Comparison of ENCODE assay signal across 7 mouse cellular contexts in genomic region chr9:66611478-66612093, GRCm38 (mm10). TPM values are rescaled to one million over a fixed set of nuclear protein-coding genes. Genes with fewer than 3 reads are reported as not detected.
DNase-seq lines count a peak whose midpoint lies in the region; ATAC-seq and TF ChIP-seq lines count a peak whose summit lies in the region.

No protein-coding gene starts in this region.

- ATAC-seq in embryonic facial prominence, embryonic 12.5 days (ENCODE audit: insufficient number of reproducible peaks, insufficient read depth, low FRiP score, low TSS enrichment) = 0 out of 2 replicates have a peak, but pooled peaks have one; percentile 56
- peak; percentile 71; the same call in 1 of the 2 replicates for ATAC-seq in limb, embryonic 14.5 days (ENCODE audit: low FRiP score, low read depth)
- ATAC-seq in midbrain, postnatal 0 days (ENCODE audit: low FRiP score) = peak; percentile 31; the same call in 1 of the 2 replicates

- peaks cover 9% of the 10 kb centered on the region; the same call in 1 of the 2 replicates for H3K4me1 ChIP-seq in embryonic facial prominence, embryonic 12.5 days
- 0 out of 2 replicates have a peak, but pooled peaks cover 3% of the 10 kb centered on the region for H3K4me1 ChIP-seq in limb, embryonic 14.5 days (ENCODE audit: control insufficient read depth, insufficient read depth, low read length)
- H3K4me1 ChIP-seq in midbrain, postnatal 0 days (ENCODE audit: insufficient read depth, low read length) = no peaks in the 10 kb centered on the region

- no peaks in the 10 kb centered on the region for H3K9me3 ChIP-seq in embryonic facial prominence, embryonic 12.5 days
- H3K9me3 ChIP-seq in limb, embryonic 14.5 days (ENCODE audit: control insufficient read depth, low read length) = no peaks in the 10 kb centered on the region
- no peaks in the 10 kb centered on the region for H3K9me3 ChIP-seq in midbrain, postnatal 0 days (ENCODE audit: low read length)

- peak overlapping the region; percentile 36 for H3K4me2 ChIP-seq in embryonic facial prominence, embryonic 12.5 days (replicated peaks)
- peak overlapping the region; percentile 19; the same call in 1 of the 2 replicates for H3K4me2 ChIP-seq in limb, embryonic 14.5 days (replicated peaks; ENCODE audit: low read depth, low read length, severe bottlenecking)
- peak overlapping the region; percentile 37 for H3K4me2 ChIP-seq in midbrain, postnatal 0 days (ENCODE audit: low read depth, low read length, poor library complexity, severe bottlenecking)

- no peaks in the 10 kb centered on the region for H3K36me3 ChIP-seq in embryonic facial prominence, embryonic 12.5 days
- no peaks in the 10 kb centered on the region for H3K36me3 ChIP-seq in limb, embryonic 14.5 days (ENCODE audit: control insufficient read depth, insufficient read depth, low read length)
- no peaks in the 10 kb centered on the region for H3K36me3 ChIP-seq in midbrain, postnatal 0 days (ENCODE audit: insufficient read depth, low read length)

- H3K9ac ChIP-seq in embryonic facial prominence, embryonic 12.5 days = no peak overlapping the region
- no peak overlapping the region for H3K9ac ChIP-seq in limb, embryonic 14.5 days (ENCODE audit: low read depth, low read length, severe bottlenecking)
- no peak overlapping the region; the same call in 1 of the 2 replicates for H3K9ac ChIP-seq in midbrain, postnatal 0 days (replicated peaks; ENCODE audit: low read length, poor library complexity, severe bottlenecking)

- H3K27ac ChIP-seq in embryonic facial prominence, embryonic 12.5 days = no peak overlapping the region
- no peak overlapping the region for H3K27ac ChIP-seq in limb, embryonic 14.5 days (replicated peaks; ENCODE audit: low read depth, low read length)
- H3K27ac ChIP-seq in midbrain, postnatal 0 days (ENCODE audit: low read depth, low read length) = no peak overlapping the region

- no peak for TF ChIP-seq POLR2A in limb, embryonic 14.5 days (IDR thresholded peaks at IDR 0.05; ENCODE audit: borderline replicate concordance, extremely low read depth, insufficient read depth, insufficient read length)

- peak; percentile 94 for DNase-seq in adrenal gland, postnatal 14 days
- DNase-seq in heart, adult 8-10 months (ENCODE audit: low spot score) = peak; percentile 88
- DNase-seq in kidney, adult 9 months = peak; percentile 87
- peak; percentile 61 for DNase-seq in limb, embryonic 14.5 days (ENCODE audit: low spot score)
- DNase-seq in midbrain, postnatal 0 days (ENCODE audit: low spot score) = peak; percentile 85
- DNase-seq in spleen, postnatal 10 days (ENCODE audit: low spot score in 2 of 2) = peak; percentile 83 to 91

- no peak overlapping the region for H3K4me3 ChIP-seq in embryonic facial prominence, embryonic 12.5 days
- no peak overlapping the region for H3K4me3 ChIP-seq in limb, embryonic 14.5 days (replicated peaks; ENCODE audit: low read length)
- peak overlapping the region; percentile 19; the same call in 1 of the 2 replicates for H3K4me3 ChIP-seq in midbrain, postnatal 0 days (ENCODE audit: low read depth, low read length)

- H3K27me3 ChIP-seq in embryonic facial prominence, embryonic 12.5 days = no peaks in the 10 kb centered on the region
- H3K27me3 ChIP-seq in limb, embryonic 14.5 days (ENCODE audit: control insufficient read depth, insufficient read depth, low read length) = no peaks in the 10 kb centered on the region
- no peaks in the 10 kb centered on the region for H3K27me3 ChIP-seq in midbrain, postnatal 0 days (ENCODE audit: insufficient read depth, low read length)

- TF ChIP-seq CTCF in midbrain, postnatal 0 days (IDR thresholded peaks at IDR 0.05) = peak; percentile 90

- WGBS in embryonic facial prominence, embryonic 12.5 days = 16% methylated on average over 18 of the region's 18 CpGs
- 21% methylated on average over 18 of the region's 18 CpGs for WGBS in limb, embryonic 14.5 days
- 15% methylated on average over 18 of the region's 18 CpGs for WGBS in midbrain, postnatal 0 days

RNA-seq across cellular contexts. Expression of gene Usp3, which starts 18.6 kb away (rescaled TPM):
- total RNA-seq in adrenal gland, postnatal 14 days (2021) = 40.6 and 46.3 TPM in 2 replicates
- polyA plus RNA-seq in embryonic facial prominence, embryonic 12.5 days (2016; fragmentation: Nextera tagmentation; extraction: Ambion mirVana) = 76.0 and 84.3 TPM in 2 replicates
- total RNA-seq in heart, adult 8-10 months (2022) = 10 to 100 TPM; 19.8 to 26.5 (median 21.9) TPM
- polyA plus RNA-seq in limb, embryonic 14.5 days (2012; rRNA removed) = 39.2 and 45.8 TPM in 2 replicates
- polyA plus RNA-seq in limb, embryonic 14.5 days (2014; fragmentation: Nextera tagmentation; extraction: Ambion mirVana) = 66.7 and 77.6 TPM in 2 replicates
- total RNA-seq in midbrain, postnatal 0 days (2014; rRNA removed) = 23.4 and 30.0 TPM in 2 replicates
- polyA plus RNA-seq in midbrain, postnatal 0 days (2015; fragmentation: Nextera tagmentation; extraction: Ambion mirVana) = 33.7 and 39.9 TPM in 2 replicates
